Mouse (Mus musculus) cerebellum, adult 9-10 months (tissue): ENCODE measurements around the gene Cpne2.

Source experiments
- DNase-seq: peaks from one replicate; pipeline ENCODE4 v3.0.0; 2022

Gene Cpne2

GRCm38 (mm10) chr8:94584238-94584817 is 51.5 kb downstream of the Cpne2 start:
- peak; percentile 22 for DNase-seq

DNA sequence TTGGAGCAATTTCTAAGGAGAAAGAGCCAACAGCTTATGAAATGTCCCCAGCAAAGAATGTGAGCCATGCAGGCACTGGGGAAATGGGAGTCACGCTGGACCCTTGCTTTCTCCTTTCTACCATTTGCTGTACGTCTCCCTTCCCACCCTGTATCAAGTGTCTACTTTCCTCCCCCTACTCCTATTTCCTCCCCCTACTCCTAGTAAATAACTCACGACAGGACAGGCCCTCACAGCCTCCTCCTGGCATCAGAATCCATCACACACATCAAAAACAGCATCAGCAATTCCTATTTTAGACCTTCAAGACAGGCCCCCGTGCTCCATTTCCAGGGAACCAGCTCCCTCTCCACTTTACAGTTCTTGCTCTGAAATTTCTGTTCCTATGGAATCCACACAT is 58.9 kb downstream of the Cpne2 start:
- DNase-seq: no peak

- DNase-seq: peak; percentile 44
Measured at GRCm38 (mm10) chr8:94594211-94594610, 61.4 kb downstream of the Cpne2 start.

DNA sequence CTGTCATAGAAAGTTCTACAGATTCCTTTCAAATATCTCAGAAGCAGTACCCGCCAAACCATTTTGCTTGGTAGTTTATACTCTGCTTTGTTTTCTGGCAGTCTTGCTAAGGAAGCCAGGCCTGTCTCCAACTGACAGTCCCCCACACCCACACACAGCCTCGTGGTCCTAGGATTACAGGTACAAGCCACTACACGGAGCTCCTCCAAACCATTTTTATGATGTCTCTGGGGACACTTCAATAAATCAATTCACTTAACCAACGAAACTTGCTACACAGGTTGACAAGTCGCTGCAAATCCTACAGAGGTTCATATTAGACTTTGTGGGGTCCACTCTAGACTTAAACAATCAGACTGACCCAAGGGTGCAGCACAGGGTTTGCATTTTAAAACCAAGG is 67.7 kb downstream of the Cpne2 start:
- DNase-seq: no peak

DNA sequence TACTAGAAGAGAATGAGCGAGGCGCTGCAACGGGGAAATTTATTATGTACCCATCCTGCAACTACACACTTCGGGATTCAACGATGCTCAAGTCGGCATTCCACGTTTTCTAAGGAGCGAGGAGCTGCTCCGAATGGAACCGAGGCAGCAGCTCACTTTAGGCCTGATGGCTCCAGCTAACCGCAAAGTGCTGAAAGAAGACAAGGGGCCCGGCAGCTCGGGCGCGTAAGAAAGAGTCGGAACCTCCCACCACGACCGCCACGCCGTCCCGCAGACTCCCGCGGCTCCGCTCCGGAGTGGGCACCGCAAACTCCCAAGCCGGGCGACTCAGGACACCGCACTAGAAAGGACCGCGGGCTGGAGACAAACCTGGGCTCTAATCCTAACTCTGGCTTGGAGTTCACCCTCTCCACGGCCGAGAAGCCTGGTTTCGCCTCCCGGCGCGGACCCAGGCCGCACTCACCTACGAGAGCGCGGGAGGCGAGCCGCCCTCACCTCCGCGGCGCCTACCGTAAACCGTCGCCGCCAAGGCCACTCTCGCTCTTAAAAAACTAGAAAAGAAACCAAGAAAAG is 68.3 kb downstream of the Cpne2 start:
- DNase-seq: no peak

- peak; percentile 100 for DNase-seq
Measured at GRCm38 (mm10) chr8:94601607-94602385, 69.0 kb downstream of the Cpne2 start, which contains the start of the genes Rspry1 and Fam192a. Gene Rspry1, plus strand, starts transcription at chr8:94601937. Gene Fam192a, minus strand, starts transcription at chr8:94601997.

GRCm38 (mm10) chr8:94602471-94603131 is 69.8 kb downstream of the Cpne2 start:
- peak; percentile 32 for DNase-seq

DNA sequence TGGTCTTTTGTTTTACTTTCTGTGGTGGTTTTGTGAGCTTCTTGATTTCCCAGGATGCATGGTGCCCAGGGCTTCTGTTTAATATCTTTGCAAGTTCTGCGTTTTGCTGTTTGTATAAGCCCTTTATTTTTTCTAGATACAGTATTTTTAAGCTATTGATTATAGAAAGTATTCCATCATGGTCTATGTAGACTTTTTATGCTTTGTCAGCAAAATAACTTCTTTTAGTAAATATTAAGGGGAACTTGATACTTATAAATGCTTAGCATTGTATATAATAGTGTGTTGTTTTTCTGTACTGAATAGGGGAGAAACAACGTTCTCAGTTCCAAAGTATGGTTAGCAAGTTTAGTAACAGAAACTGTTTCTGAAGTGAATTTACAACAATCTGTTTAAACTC is 71.2 kb downstream of the Cpne2 start:
- no peak for DNase-seq

- DNase-seq: no peak
Measured at GRCm38 (mm10) chr8:94607064-94607463, 74.3 kb downstream of the Cpne2 start.
